Mouse (Mus musculus): ENCODE data around the gene Dennd4a.

- no peak for TF ChIP-seq CTCF (IDR thresholded peaks at IDR 0.05; ENCODE audit: low read depth)
- no peak for TF ChIP-seq EP300 (optimal IDR thresholded peaks at IDR 0.05)
These were observed 46.3 kb upstream of the Dennd4a start for GRCm38 (mm10) chr9:64764824-64765223.

Data from stomach, postnatal 0 days (tissue).